8 mouse cellular contexts compared by ENCODE assay signal in the genomic region with DNA sequence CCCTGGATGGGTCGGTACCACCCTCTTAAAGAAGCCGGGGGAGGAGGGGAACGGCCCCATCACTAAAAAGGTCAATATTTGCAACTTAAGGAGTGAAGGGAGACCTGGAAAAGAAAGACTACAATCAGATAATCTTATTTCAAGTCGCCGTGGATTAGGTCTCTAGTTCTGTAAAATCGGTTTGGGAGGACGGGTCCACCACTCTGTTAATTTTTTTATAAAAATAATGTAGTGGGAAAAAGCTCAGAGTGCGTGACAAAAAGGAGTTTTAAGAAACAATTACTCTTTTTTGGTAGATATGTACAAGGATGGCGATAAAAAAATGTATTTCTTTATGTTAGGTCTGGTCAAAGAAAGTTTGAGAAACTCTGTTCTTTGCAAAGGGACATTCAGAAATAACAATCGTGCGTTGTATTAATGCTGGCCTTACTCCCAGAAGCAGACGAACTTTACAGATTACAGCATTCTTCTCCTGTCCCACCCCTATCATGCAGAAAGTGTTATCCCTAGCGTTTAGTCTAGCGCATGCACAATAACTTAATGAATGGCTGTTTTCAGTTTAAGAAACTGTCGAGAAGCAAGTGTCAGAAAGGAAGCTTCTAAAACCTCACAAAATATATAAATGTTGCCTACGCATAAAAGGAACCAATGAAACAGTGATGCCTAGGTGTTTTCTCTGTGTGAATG. TPM values are rescaled to one million over a fixed set of nuclear protein-coding genes. Genes with fewer than 3 reads are reported as not detected.
DNase-seq lines count a peak whose midpoint lies in the region; ATAC-seq and TF ChIP-seq lines count a peak whose summit lies in the region.

No protein-coding gene starts in this region.

- 0 out of 2 replicates have a peak, but pooled peaks have one; percentile 25 for ATAC-seq in forebrain, embryonic 14.5 days
- ATAC-seq in liver, embryonic 14.5 days (ENCODE audit: insufficient read depth) = no peak

- DNase-seq in heart, embryonic 10.5 days (ENCODE audit: low spot score) = no peak
- no peak for DNase-seq in heart, adult 9 months (ENCODE audit: low spot score in 2 of 2)
- DNase-seq in forebrain, embryonic 14.5 days (ENCODE audit: low spot score) = peak; percentile 64
- DNase-seq in liver, embryonic 14.5 days (ENCODE audit: low read depth in 3 of 3, low spot score in 3 of 3) = no peak
- no peak for DNase-seq in cerebellum, postnatal 25 days
- no peak for DNase-seq in right cerebral cortex, postnatal 25 days
- no peak for DNase-seq in right cerebral cortex, postnatal 10 days (ENCODE audit: low spot score in 2 of 2)

- H3K9me3 ChIP-seq in heart, embryonic 10.5 days = no peaks in the 10 kb centered on the region
- H3K9me3 ChIP-seq in ES-Bruce4 (replicated peaks; ENCODE audit: control insufficient read depth, insufficient read depth, low read length, poor library complexity, severe bottlenecking) = no peaks in the 10 kb centered on the region
- no peaks in the 10 kb centered on the region for H3K9me3 ChIP-seq in forebrain, embryonic 14.5 days (replicated peaks; ENCODE audit: control insufficient read depth, low read length)
- no peaks in the 10 kb centered on the region for H3K9me3 ChIP-seq in liver, embryonic 14.5 days (ENCODE audit: control insufficient read depth, low read length)

- WGBS in heart, embryonic 10.5 days = 26% methylated on average over 16 of the region's 16 CpGs
- WGBS in forebrain, embryonic 14.5 days = 8% methylated on average over 16 of the region's 16 CpGs
- 18% methylated on average over 16 of the region's 16 CpGs for WGBS in liver, embryonic 14.5 days (ENCODE audit: insufficient replicate concordance)

- H3K27ac ChIP-seq in heart, embryonic 10.5 days = peak overlapping the region; percentile 99
- H3K27ac ChIP-seq in ES-Bruce4 (ENCODE audit: insufficient read depth, low read length) = peak overlapping the region; percentile 21; the same call in 1 of the 2 replicates
- H3K27ac ChIP-seq in forebrain, embryonic 14.5 days (ENCODE audit: low read depth, low read length) = peak overlapping the region; percentile 97
- H3K27ac ChIP-seq in liver, embryonic 14.5 days = peak overlapping the region; percentile 58

- TF ChIP-seq CTCF in ES-Bruce4 (IDR thresholded peaks at IDR 0.05; ENCODE audit: low read depth, low read length) = no peak
- TF ChIP-seq CTCF in liver, embryonic 14.5 days (IDR thresholded peaks at IDR 0.05; ENCODE audit: low read depth) = no peak

- H3K4me2 ChIP-seq in forebrain, embryonic 14.5 days (ENCODE audit: low read length) = peak overlapping the region; percentile 73
- peak overlapping the region; percentile 85 for H3K4me2 ChIP-seq in liver, embryonic 14.5 days (ENCODE audit: low read depth)

- peak overlapping the region; percentile 94 for H3K4me3 ChIP-seq in heart, embryonic 10.5 days
- H3K4me3 ChIP-seq in ES-Bruce4 (ENCODE audit: low read depth, low read length) = peak overlapping the region; percentile 100
- H3K4me3 ChIP-seq in forebrain, embryonic 14.5 days (ENCODE audit: low read depth, low read length) = peak overlapping the region; percentile 82
- H3K4me3 ChIP-seq in liver, embryonic 14.5 days (ENCODE audit: insufficient read depth in 1 of 2, low read depth in 2 of 2, low read length in 2 of 2) = peak overlapping the region; percentile 83 to 88

- no peak for TF ChIP-seq POLR2A in ES-Bruce4 (IDR thresholded peaks at IDR 0.05; ENCODE audit: insufficient read depth, low read length)

- H3K36me3 ChIP-seq in heart, embryonic 10.5 days = no peaks in the 10 kb centered on the region
- H3K36me3 ChIP-seq in ES-Bruce4 (ENCODE audit: control insufficient read depth, insufficient read depth, low read length, poor library complexity, severe bottlenecking) = no peaks in the 10 kb centered on the region
- no peaks in the 10 kb centered on the region for H3K36me3 ChIP-seq in forebrain, embryonic 14.5 days (ENCODE audit: control insufficient read depth, insufficient read depth, low read length)
- no peaks in the 10 kb centered on the region for H3K36me3 ChIP-seq in liver, embryonic 14.5 days (replicated peaks; ENCODE audit: control insufficient read depth, insufficient read depth, low read depth)

- H3K9ac ChIP-seq in ES-Bruce4 (ENCODE audit: low read depth, poor library complexity, severe bottlenecking) = peak overlapping the region; percentile 90
- peak overlapping the region; percentile 88 for H3K9ac ChIP-seq in forebrain, embryonic 14.5 days (ENCODE audit: low read length)
- peak overlapping the region; percentile 75 for H3K9ac ChIP-seq in liver, embryonic 14.5 days (replicated peaks)

- TF ChIP-seq EP300 in ES-Bruce4 (IDR thresholded peaks at IDR 0.05; ENCODE audit: insufficient read depth, low read depth, low read length) = no peak
- TF ChIP-seq EP300 in liver, embryonic 14.5 days (IDR thresholded peaks at IDR 0.05; ENCODE audit: low read depth) = no peak

- H3K27me3 ChIP-seq in heart, embryonic 10.5 days (ENCODE audit: insufficient read depth, poor library complexity, severe bottlenecking) = no peaks in the 10 kb centered on the region
- H3K27me3 ChIP-seq in ES-Bruce4 (ENCODE audit: control insufficient read depth, insufficient read depth, low read length, poor library complexity, severe bottlenecking) = no peaks in the 10 kb centered on the region
- no peaks in the 10 kb centered on the region for H3K27me3 ChIP-seq in forebrain, embryonic 14.5 days (replicated peaks; ENCODE audit: control insufficient read depth, insufficient read depth, low read length)
- no peaks in the 10 kb centered on the region for H3K27me3 ChIP-seq in liver, embryonic 14.5 days (ENCODE audit: control insufficient read depth, insufficient read depth, low read length)

- peaks cover 15% of the 10 kb centered on the region for H3K4me1 ChIP-seq in heart, embryonic 10.5 days
- no peaks in the 10 kb centered on the region for H3K4me1 ChIP-seq in ES-Bruce4 (ENCODE audit: control insufficient read depth, insufficient read depth, low read length)
- H3K4me1 ChIP-seq in forebrain, embryonic 14.5 days (ENCODE audit: control insufficient read depth, insufficient read depth, low read length) = peaks cover 5% of the 10 kb centered on the region; the same call in 1 of the 2 replicates
- peaks cover 0 to 10% of the 10 kb centered on the region in 2 experiments; a peak in 1 of 4 replicates for H3K4me1 ChIP-seq in liver, embryonic 14.5 days (replicated peaks; ENCODE audit: control insufficient read depth in 2 of 2, insufficient read depth in 2 of 2, low read length in 1 of 2)

RNA-seq across cellular contexts. Expression of a gene that starts 0.6 kb away (rescaled TPM):
- 45.5 and 46.1 TPM in 2 replicates for polyA plus RNA-seq in heart, embryonic 10.5 days (2016; fragmentation: Nextera tagmentation; extraction: Ambion mirVana)
- 30.0 and 33.1 TPM in 2 replicates for polyA plus RNA-seq in ES-Bruce4 (2011; ENCODE audit: insufficient read depth, insufficient read length, low read depth, missing spikeins)
- 63.8 and 73.1 TPM in 2 replicates for polyA plus RNA-seq in forebrain, embryonic 14.5 days (2014; fragmentation: Nextera tagmentation; extraction: Ambion mirVana)
- polyA plus RNA-seq in liver, embryonic 14.5 days (2012; rRNA removed) = 3.6 and 6.1 TPM in 2 replicates
- 16.5 and 18.8 TPM in 2 replicates for polyA plus RNA-seq in liver, embryonic 14.5 days (2014; fragmentation: Nextera tagmentation; extraction: Ambion mirVana)

Comparison
In these comparisons a context has a peak if more than half of its experiments do, and no peak if none do; other contexts are left out.
1. H3K27ac ChIP-seq: peak in every context shown above with its lines; median percentile 99 in heart, embryonic 10.5 days; 97 in forebrain, embryonic 14.5 days; 58 in liver, embryonic 14.5 days; 21 in ES-Bruce4.